In genomic region chr3:96268051-96268775, GRCm38 (mm10) we compare ENCODE assay signal across 8 mouse cellular contexts. TPM values are rescaled to one million over a fixed set of nuclear protein-coding genes. Genes with fewer than 3 reads are reported as not detected.
DNase-seq lines count a peak whose midpoint lies in the region; ATAC-seq and TF ChIP-seq lines count a peak whose summit lies in the region.

TSS of gene Hist2h3b (plus strand) at chr3:96268654.

- H3K9ac ChIP-seq in heart, embryonic 12.5 days: peak within 1 kb of the TSS; percentile 71
- peak within 1 kb of the TSS; percentile 64 for H3K9ac ChIP-seq in kidney, postnatal 0 days (ENCODE audit: low read depth, low read length)
- peak within 1 kb of the TSS; percentile 88 for H3K9ac ChIP-seq in liver, embryonic 11.5 days (ENCODE audit: low read depth, low read length)
- H3K9ac ChIP-seq in stomach, embryonic 14.5 days (replicated peaks; ENCODE audit: low read depth, low read length): peak within 1 kb of the TSS; percentile 61; the same call in 1 of the 2 replicates

- peak within 1 kb of the TSS; percentile 97 for H3K27ac ChIP-seq in heart, embryonic 12.5 days (ENCODE audit: poor library complexity, severe bottlenecking)
- H3K27ac ChIP-seq in kidney, postnatal 0 days: peak within 1 kb of the TSS; percentile 93
- H3K27ac ChIP-seq in liver, embryonic 11.5 days (ENCODE audit: low read depth, low read length): peak within 1 kb of the TSS; percentile 100
- peak within 1 kb of the TSS; percentile 95 for H3K27ac ChIP-seq in stomach, embryonic 14.5 days (ENCODE audit: low read length)

- H3K27me3 ChIP-seq in erythroblast, embryonic 14.5 days (ENCODE audit: control insufficient read depth): no peaks in the 10 kb centered on the region
- H3K27me3 ChIP-seq in heart, embryonic 12.5 days (replicated peaks): no peaks in the 10 kb centered on the region
- no peaks in the 10 kb centered on the region for H3K27me3 ChIP-seq in kidney, postnatal 0 days (ENCODE audit: insufficient read depth, low read length)
- H3K27me3 ChIP-seq in liver, embryonic 11.5 days (replicated peaks; ENCODE audit: control insufficient read depth, insufficient read depth, low read length): no peaks in the 10 kb centered on the region
- H3K27me3 ChIP-seq in stomach, embryonic 14.5 days (ENCODE audit: control insufficient read depth, insufficient read depth, low read length): no peaks in the 10 kb centered on the region

- WGBS in heart, embryonic 12.5 days: 26% methylated on average over 28 of the region's 30 CpGs
- 16% methylated on average over 28 of the region's 30 CpGs for WGBS in kidney, postnatal 0 days
- 21% methylated on average over 30 of the region's 30 CpGs for WGBS in liver, embryonic 11.5 days
- 13% methylated on average over 28 of the region's 30 CpGs for WGBS in stomach, embryonic 14.5 days

- H3K36me3 ChIP-seq in erythroblast, embryonic 14.5 days (ENCODE audit: control insufficient read depth): peaks cover 18% of the 10 kb centered on the region
- no peaks in the 10 kb centered on the region for H3K36me3 ChIP-seq in heart, embryonic 12.5 days
- no peaks in the 10 kb centered on the region for H3K36me3 ChIP-seq in kidney, postnatal 0 days (ENCODE audit: insufficient read depth, low read length)
- no peaks in the 10 kb centered on the region for H3K36me3 ChIP-seq in liver, embryonic 11.5 days (ENCODE audit: control insufficient read depth, insufficient read depth, low read length)
- H3K36me3 ChIP-seq in stomach, embryonic 14.5 days (ENCODE audit: control insufficient read depth, insufficient read depth, low read length): no peaks in the 10 kb centered on the region

- no peak for TF ChIP-seq CTCF in kidney, postnatal 0 days (IDR thresholded peaks at IDR 0.05; ENCODE audit: low read depth)

- peak; percentile 56 for ATAC-seq in heart, embryonic 12.5 days (ENCODE audit: insufficient number of reproducible peaks, low FRiP score)
- ATAC-seq in kidney, postnatal 0 days (replicated peaks; ENCODE audit: low FRiP score, low read depth): peak; percentile 68
- ATAC-seq in liver, embryonic 11.5 days (replicated peaks; ENCODE audit: low FRiP score): peak; percentile 60
- peak; percentile 75 for ATAC-seq in stomach, embryonic 14.5 days (ENCODE audit: insufficient number of reproducible peaks, insufficient read depth, low FRiP score, low read depth)

- DNase-seq in CD4-positive, CD25-positive, alpha-beta regulatory T cell, adult 2 months (ENCODE audit: low read depth, low spot score): peak; percentile 78
- peak; percentile 83 for DNase-seq in brain, embryonic 18.5 days (ENCODE audit: low read depth, low spot score)
- peak; percentile 98 for DNase-seq in kidney, postnatal 0 days (ENCODE audit: low spot score)
- peak; percentile 76 for DNase-seq in liver, embryonic 11.5 days (ENCODE audit: low spot score)
- DNase-seq in naive thymus-derived CD4-positive, alpha-beta T cell, adult 2 months (ENCODE audit: low read depth): peak; percentile 81

- no peaks in the 10 kb centered on the region for H3K9me3 ChIP-seq in erythroblast, embryonic 14.5 days (ENCODE audit: control insufficient read depth, low read length)
- H3K9me3 ChIP-seq in heart, embryonic 12.5 days (replicated peaks): no peaks in the 10 kb centered on the region
- no peaks in the 10 kb centered on the region for H3K9me3 ChIP-seq in kidney, postnatal 0 days (replicated peaks; ENCODE audit: low read length)
- no peaks in the 10 kb centered on the region for H3K9me3 ChIP-seq in liver, embryonic 11.5 days (ENCODE audit: control insufficient read depth, low read length)
- no peaks in the 10 kb centered on the region for H3K9me3 ChIP-seq in stomach, embryonic 14.5 days (ENCODE audit: control insufficient read depth, low read depth, low read length)

- H3K4me3 ChIP-seq in erythroblast, embryonic 14.5 days (replicated peaks): peak within 1 kb of the TSS; percentile 70
- peak within 1 kb of the TSS; percentile 60 for H3K4me3 ChIP-seq in heart, embryonic 12.5 days
- H3K4me3 ChIP-seq in kidney, postnatal 0 days (replicated peaks; ENCODE audit: low read depth, low read length): peak within 1 kb of the TSS; percentile 54
- peak within 1 kb of the TSS; percentile 53 for H3K4me3 ChIP-seq in liver, embryonic 11.5 days (ENCODE audit: low read depth, low read length)
- H3K4me3 ChIP-seq in stomach, embryonic 14.5 days (ENCODE audit: low read depth, low read length): peak within 1 kb of the TSS; percentile 47

- H3K4me2 ChIP-seq in heart, embryonic 12.5 days: peak within 1 kb of the TSS; percentile 95
- H3K4me2 ChIP-seq in kidney, postnatal 0 days (ENCODE audit: low read length): peak within 1 kb of the TSS; percentile 85
- peak within 1 kb of the TSS; percentile 82 for H3K4me2 ChIP-seq in liver, embryonic 11.5 days
- H3K4me2 ChIP-seq in stomach, embryonic 14.5 days (replicated peaks; ENCODE audit: low read depth, low read length): peak within 1 kb of the TSS; percentile 82

- H3K4me1 ChIP-seq in erythroblast, embryonic 14.5 days (ENCODE audit: control insufficient read depth): peaks cover 56% of the 10 kb centered on the region
- peaks cover 12% of the 10 kb centered on the region for H3K4me1 ChIP-seq in heart, embryonic 12.5 days (replicated peaks)
- H3K4me1 ChIP-seq in kidney, postnatal 0 days (replicated peaks; ENCODE audit: insufficient read depth, low read length): peaks cover 11% of the 10 kb centered on the region
- peaks cover 16% of the 10 kb centered on the region for H3K4me1 ChIP-seq in liver, embryonic 11.5 days (replicated peaks; ENCODE audit: control insufficient read depth, insufficient read depth, low read length)
- H3K4me1 ChIP-seq in stomach, embryonic 14.5 days (ENCODE audit: control insufficient read depth, insufficient read depth, low read length): peaks cover 11% of the 10 kb centered on the region

RNA-seq across cellular contexts. Expression of gene Hist2h3b, which starts in this region (rescaled TPM):
- polyA plus RNA-seq in erythroblast, embryonic 14.5 days (2012): 24.1 and 60.1 TPM in 2 replicates
- polyA plus RNA-seq in heart, embryonic 12.5 days (2016; fragmentation: Nextera tagmentation; extraction: Ambion mirVana): 23.4 and 26.5 TPM in 2 replicates
- 34.6 and 36.5 TPM in 2 replicates for polyA plus RNA-seq in kidney, postnatal 0 days (2015; fragmentation: Nextera tagmentation; extraction: Ambion mirVana)
- polyA plus RNA-seq in liver, embryonic 11.5 days (2014; fragmentation: Nextera tagmentation; extraction: Ambion mirVana): 45.6 and 60.2 TPM in 2 replicates
- polyA plus RNA-seq in stomach, embryonic 14.5 days (2014; fragmentation: Nextera tagmentation; extraction: Ambion mirVana): 68.9 and 80.2 TPM in 2 replicates

Comparison
In these comparisons a context has a peak if more than half of its experiments do, and no peak if none do; other contexts are left out.
1. Peak in every context shown above with its lines: DNase-seq, ATAC-seq, H3K4me3 ChIP-seq and H3K27ac ChIP-seq.